Mouse (Mus musculus): Measurements from ENCODE around the gene Vmn1r152.
"Not testable (repeated sequence)": the region's sequence is repeated elsewhere in the genome, so short reads cannot be mapped to it uniquely, and the experiment has no call there.

Vmn1r152 gene

GRCm38 (mm10) chr7:22522667-22523066 lies at the start of gene Vmn1r152:
Vmn1r152 (plus strand) TSS chr7:22522967.
- DNase-seq: not testable (repeated sequence)

- DNase-seq: not testable (repeated sequence)
These were observed 23.2 kb upstream of the Vmn1r152 start, which contains the start of gene Vmn1r151 for GRCm38 (mm10) chr7:22499578-22499977. Vmn1r151 (minus strand) TSS chr7:22499678.

GRCm38 (mm10) chr7:22534787-22535186 lies 12.0 kb downstream of the Vmn1r152 start, which contains the start of gene Gm8677:
Gm8677 (minus strand) TSS chr7:22534887.
- DNase-seq: not testable (repeated sequence)

- not testable (repeated sequence) for DNase-seq
These were observed 42.5 kb downstream of the Vmn1r152 start, which contains the start of gene Gm4201 for GRCm38 (mm10) chr7:22565243-22565642. Gm4201 (minus strand) TSS chr7:22565343.

All from liver (tissue).